Mouse (Mus musculus) heart, embryonic 12.5 days (tissue): ENCODE measurements around the gene Ctnnd1. TPM values are rescaled to one million over a fixed set of nuclear protein-coding genes. Genes with fewer than 3 reads are reported as not detected.

Experiments used
- ATAC-seq: fragments of 200-750 bp; cut with Nextera tagmentation; 2 replicates; pipeline ENCODE4 v1.8.0; 2017; ENCODE audit warnings: moderate TSS enrichment, moderate library complexity; ENCODE audit not compliant: insufficient number of reproducible peaks, low FRiP score
- H3K27ac ChIP-seq: fragments of 300-500 bp; sonication (generic); 2 replicates; pipeline ENCODE4 v1.5.1; 2016; ENCODE audit warnings: mild to moderate bottlenecking, moderate library complexity; ENCODE audit not compliant: poor library complexity, severe bottlenecking
- H3K27me3 ChIP-seq: fragments of 300-500 bp; sonication (generic); replicated peaks from 2 replicates; pipeline ENCODE4 v1.6.1; 2016; ENCODE audit warnings: mild to moderate bottlenecking, moderate library complexity
- H3K36me3 ChIP-seq: fragments of 300-500 bp; sonication (generic); 2 replicates; pipeline ENCODE4 v1.6.1; 2016; ENCODE audit warnings: mild to moderate bottlenecking, moderate library complexity
- H3K4me1 ChIP-seq: fragments of 300-500 bp; sonication (generic); replicated peaks from 2 replicates; pipeline ENCODE4 v1.6.1; 2016; ENCODE audit warnings: mild to moderate bottlenecking
- H3K4me2 ChIP-seq: fragments of 300-500 bp; sonication (generic); 2 replicates; pipeline ENCODE4 v1.6.1; 2016; ENCODE audit warnings: mild to moderate bottlenecking, moderate library complexity
- H3K4me3 ChIP-seq: fragments of 300-500 bp; sonication (generic); 2 replicates; pipeline ENCODE4 v1.5.1; 2016; ENCODE audit warnings: mild to moderate bottlenecking
- H3K9ac ChIP-seq: fragments of 300-500 bp; sonication (generic); 2 replicates; pipeline ENCODE4 v1.6.1; 2016; ENCODE audit warnings: mild to moderate bottlenecking, moderate library complexity
- H3K9me3 ChIP-seq: fragments of 300-500 bp; sonication (generic); replicated peaks from 2 replicates; pipeline ENCODE4 v1.6.1; 2016; ENCODE audit warnings: mild to moderate bottlenecking, moderate library complexity
- WGBS: fragments of 180-500 bp; shearing (Covaris S2); methylation state at CpG from one replicate; pipeline ENCODE4 v1.1.7; 2016; 5-methylcytosine and 5-hydroxymethylcytosine counted together
- polyA plus RNA-seq: library from polyadenylated mRNA; unstranded; fragments of >200 nt; fragmentation: Nextera tagmentation; extraction: Ambion mirVana; gene quantifications from 2 replicates; pipeline ENCODE4 v1.2.1, GENCODE M21; 2016

Gene Ctnnd1
- polyA plus RNA-seq, 1 experiment from 2014 or later: 105 TPM

DNA sequence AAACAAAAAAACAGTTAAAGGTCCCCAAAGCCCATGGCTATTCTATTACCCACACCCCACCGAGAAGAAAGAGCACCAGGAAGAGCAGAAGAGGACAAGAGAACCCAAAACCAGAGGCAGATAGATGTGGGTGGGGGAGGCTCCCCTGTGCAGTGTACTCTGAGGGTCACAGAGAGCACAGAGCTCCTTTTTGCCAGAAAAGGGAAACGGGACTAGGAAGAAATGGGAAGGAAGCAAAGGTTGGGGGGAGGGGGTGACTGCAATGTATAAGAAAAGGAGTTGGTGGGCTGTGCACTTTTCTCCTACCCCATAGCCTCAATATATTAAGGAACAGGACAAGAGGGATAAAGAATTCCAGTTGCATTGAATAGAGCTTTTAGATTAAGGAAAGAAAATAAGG, 49.6 kb downstream of the Ctnnd1 start:
- Histone ChIP-seq H3K36me3 (peaks cover 76% of the 10 kb centered on the region), H3K9ac (no peak overlapping the region)
- 75% methylated on average over 2 of the region's 2 CpGs for WGBS

GRCm38 (mm10) chr2:84599270-84599888, 51.2 kb downstream of the Ctnnd1 start:
- WGBS: 84% methylated on average over 6 of the region's 6 CpGs
- H3K4me2 ChIP-seq: no peak overlapping the region
- no peaks in the 10 kb centered on the region for H3K9me3 ChIP-seq
- no peak for ATAC-seq
- peak overlapping the region; percentile 51; the same call in 1 of the 2 replicates for H3K27ac ChIP-seq
- H3K4me1 ChIP-seq: peaks cover 8% of the 10 kb centered on the region
- H3K27me3 ChIP-seq: no peaks in the 10 kb centered on the region
- H3K9ac ChIP-seq: no peak overlapping the region
- no peak overlapping the region for H3K4me3 ChIP-seq
- H3K36me3 ChIP-seq: peaks cover 68% of the 10 kb centered on the region

More for the DNA sequence above, 49.6 kb downstream of the Ctnnd1 start:
- H3K27me3 ChIP-seq: no peaks in the 10 kb centered on the region
- no peak overlapping the region for H3K27ac ChIP-seq
- no peak overlapping the region for H3K4me2 ChIP-seq
- H3K9me3 ChIP-seq: no peaks in the 10 kb centered on the region
- no peak for ATAC-seq
- peaks cover 4% of the 10 kb centered on the region for H3K4me1 ChIP-seq
- no peak overlapping the region for H3K4me3 ChIP-seq

DNA sequence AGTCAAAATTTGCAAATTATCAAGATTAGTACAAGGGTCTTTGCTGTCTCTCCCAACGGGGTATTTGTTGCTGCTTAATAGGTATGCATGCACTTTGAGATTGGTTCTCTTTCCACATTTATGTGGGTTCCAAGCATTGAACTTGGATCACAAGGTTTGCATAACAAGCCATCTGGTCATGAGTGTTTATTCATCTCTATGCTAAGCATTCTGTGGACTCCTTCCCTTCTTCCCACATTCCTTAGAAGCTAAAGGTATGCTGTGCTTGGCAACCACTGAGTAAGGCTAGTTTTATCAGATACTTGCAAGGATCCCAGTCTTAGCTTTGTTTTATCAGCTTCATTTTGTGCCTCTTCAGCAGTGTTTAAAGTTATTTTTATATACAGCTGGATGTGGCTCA, 53.4 kb downstream of the Ctnnd1 start:
- Histone ChIP-seq H3K9me3 (no peaks in the 10 kb centered on the region), H3K36me3 (peaks cover 62% of the 10 kb centered on the region), H3K9ac (no peak overlapping the region), H3K4me2 (no peak overlapping the region), H3K4me3 (no peak overlapping the region), H3K27ac (no peak overlapping the region), H3K4me1 (peaks cover 8% of the 10 kb centered on the region), H3K27me3 (no peaks in the 10 kb centered on the region)
- no peak for ATAC-seq
- 91% methylated on average over 1 of the region's 1 CpGs for WGBS

DNA sequence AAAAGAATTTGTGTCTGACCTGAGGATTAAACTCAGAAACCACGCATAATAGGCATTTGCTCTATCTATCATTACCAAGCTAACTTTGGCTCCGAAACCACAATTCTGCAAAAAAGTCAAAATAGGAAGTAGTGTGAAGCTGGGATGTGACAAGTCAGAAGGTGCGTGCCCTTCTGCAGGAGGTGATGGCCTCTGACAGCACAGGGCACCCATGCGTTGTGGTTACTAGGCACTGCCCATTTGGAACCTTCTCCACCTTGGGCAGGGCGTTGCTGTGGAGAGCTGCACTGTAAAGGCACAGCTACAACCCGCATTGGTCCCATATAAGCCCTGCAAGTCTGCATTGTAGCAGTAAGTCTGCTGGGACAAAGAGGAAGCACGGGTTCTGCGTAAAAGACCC, 57.8 kb downstream of the Ctnnd1 start:
- Histone ChIP-seq H3K4me3 (no peak overlapping the region), H3K27ac (no peak overlapping the region), H3K4me2 (no peak overlapping the region), H3K9ac (no peak overlapping the region), H3K36me3 (peaks cover 47% of the 10 kb centered on the region), H3K9me3 (peaks cover 14% of the 10 kb centered on the region), H3K4me1 (0 out of 2 replicates have a peak, but pooled peaks cover 3% of the 10 kb centered on the region), H3K27me3 (no peaks in the 10 kb centered on the region)
- no peak for ATAC-seq
- WGBS: 92% methylated on average over 8 of the region's 8 CpGs

GRCm38 (mm10) chr2:84585700-84586099, 64.9 kb downstream of the Ctnnd1 start:
- no peak overlapping the region for H3K4me2 ChIP-seq
- no peak overlapping the region for H3K4me3 ChIP-seq
- H3K4me1 ChIP-seq: no peaks in the 10 kb centered on the region
- WGBS: 92% methylated on average over 8 of the region's 8 CpGs
- H3K9me3 ChIP-seq: peaks cover 14% of the 10 kb centered on the region
- no peak overlapping the region for H3K9ac ChIP-seq
- H3K27ac ChIP-seq: no peak overlapping the region
- peaks cover 28% of the 10 kb centered on the region for H3K36me3 ChIP-seq
- no peak for ATAC-seq
- H3K27me3 ChIP-seq: no peaks in the 10 kb centered on the region

DNA sequence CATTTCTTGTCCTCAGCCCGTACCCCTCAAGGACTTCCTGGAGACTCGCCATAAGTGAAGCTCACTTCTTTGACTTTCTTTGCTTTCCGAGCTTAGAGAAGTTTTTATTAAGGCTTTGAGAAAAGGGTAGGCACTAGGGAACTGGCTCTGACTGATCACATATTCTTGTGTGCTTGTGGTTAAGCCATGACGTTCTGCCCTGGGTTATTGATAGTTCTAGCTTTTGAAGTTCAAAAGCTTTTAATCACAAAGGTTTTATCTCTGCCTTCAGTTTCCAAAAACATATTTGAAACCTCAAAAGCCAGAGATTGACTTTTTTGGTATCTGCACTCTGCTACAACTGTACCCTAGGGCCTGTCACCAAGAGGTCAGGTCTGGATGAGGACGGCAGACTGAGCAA, 68.3 kb downstream of the Ctnnd1 start:
- Histone ChIP-seq H3K27ac (no peak overlapping the region), H3K9ac (no peak overlapping the region), H3K4me3 (no peak overlapping the region), H3K36me3 (peaks cover 22% of the 10 kb centered on the region), H3K9me3 (peaks cover 6% of the 10 kb centered on the region; the same call in 1 of the 2 replicates), H3K4me1 (no peaks in the 10 kb centered on the region), H3K4me2 (no peak overlapping the region), H3K27me3 (no peaks in the 10 kb centered on the region)
- WGBS: 72% methylated on average over 5 of the region's 5 CpGs
- ATAC-seq: no peak

DNA sequence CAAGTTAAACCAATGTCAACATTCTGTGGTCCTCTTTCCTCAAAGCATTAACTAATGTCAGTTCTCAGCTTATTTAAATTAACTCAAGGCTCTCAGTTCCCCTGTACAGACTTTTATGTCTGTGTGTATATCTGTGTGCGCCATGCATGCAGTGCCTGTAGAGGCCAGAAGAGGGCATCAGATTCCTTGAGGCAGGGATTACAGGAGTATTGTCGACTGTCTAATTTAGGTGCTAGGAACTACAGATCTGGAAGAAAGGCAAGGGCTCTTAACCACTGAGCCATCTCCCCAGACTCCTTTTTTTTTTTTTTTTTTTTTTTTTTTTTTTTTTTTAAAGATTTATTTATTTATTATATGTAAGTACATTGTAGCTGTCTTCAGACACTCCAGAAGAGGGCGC, 69.4 kb downstream of the Ctnnd1 start:
- Histone ChIP-seq H3K4me3 (no peak overlapping the region), H3K27me3 (no peaks in the 10 kb centered on the region), H3K4me2 (no peak overlapping the region), H3K9me3 (peaks cover 6% of the 10 kb centered on the region; the same call in 1 of the 2 replicates), H3K9ac (no peak overlapping the region), H3K36me3 (peaks cover 22% of the 10 kb centered on the region), H3K4me1 (no peaks in the 10 kb centered on the region), H3K27ac (no peak overlapping the region)
- 91% methylated on average over 2 of the region's 3 CpGs for WGBS
- ATAC-seq: no peak

DNA sequence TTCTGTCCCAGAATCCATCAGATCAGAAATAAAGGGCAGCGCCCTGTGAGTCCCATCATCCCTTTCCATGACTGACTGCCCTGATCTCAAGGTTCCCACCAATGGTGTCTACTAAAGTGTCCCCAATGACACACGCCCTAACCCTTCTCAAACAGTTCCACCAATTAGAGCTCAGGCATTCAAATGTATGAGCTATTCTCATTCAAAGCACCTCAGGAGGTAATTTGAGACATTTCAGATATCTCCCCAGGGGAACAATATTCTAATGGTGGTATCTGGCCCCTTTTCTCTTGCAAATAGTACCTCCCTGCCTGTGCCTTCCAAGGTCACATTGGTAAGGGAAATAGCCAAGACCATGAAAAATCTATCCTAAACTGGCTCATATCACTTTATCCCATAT, 71.3 kb downstream of the Ctnnd1 start:
- Histone ChIP-seq H3K9me3 (peaks cover 6% of the 10 kb centered on the region; the same call in 1 of the 2 replicates), H3K27ac (no peak overlapping the region), H3K9ac (no peak overlapping the region), H3K36me3 (peaks cover 18% of the 10 kb centered on the region), H3K4me2 (no peak overlapping the region), H3K27me3 (no peaks in the 10 kb centered on the region), H3K4me3 (no peak overlapping the region), H3K4me1 (no peaks in the 10 kb centered on the region)
- ATAC-seq: no peak
- WGBS: 95% methylated on average over 2 of the region's 2 CpGs

DNA sequence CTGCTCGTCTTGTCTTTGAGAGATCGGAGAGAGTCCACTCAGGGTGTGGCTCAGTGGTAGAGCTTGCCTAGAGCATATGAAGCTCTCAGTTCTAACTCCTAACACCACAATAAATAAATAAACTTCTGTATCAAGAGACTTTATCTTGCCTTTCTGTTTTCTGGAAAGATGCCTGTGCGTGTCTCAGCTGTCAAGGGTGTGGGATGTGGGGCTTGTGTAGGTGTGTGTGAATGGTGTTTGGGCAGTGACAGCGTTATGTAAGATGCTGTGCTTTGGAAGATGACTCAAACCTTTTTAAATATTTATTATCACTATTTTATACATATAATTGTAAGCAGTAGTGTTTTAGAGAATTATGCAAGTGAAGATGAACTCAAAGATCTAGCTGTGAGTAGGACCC, 76.4 kb downstream of the Ctnnd1 start:
- Histone ChIP-seq H3K9ac (no peak overlapping the region), H3K4me2 (no peak overlapping the region), H3K27ac (no peak overlapping the region), H3K4me1 (no peaks in the 10 kb centered on the region), H3K4me3 (no peak overlapping the region), H3K27me3 (no peaks in the 10 kb centered on the region), H3K36me3 (peaks cover 11% of the 10 kb centered on the region), H3K9me3 (peaks cover 12% of the 10 kb centered on the region; the same call in 1 of the 2 replicates)
- ATAC-seq: no peak
- WGBS: 88% methylated on average over 4 of the region's 4 CpGs

- Histone ChIP-seq H3K27ac (no peak overlapping the region), H3K4me1 (no peaks in the 10 kb centered on the region), H3K4me2 (peak overlapping the region; percentile 57), H3K27me3 (no peaks in the 10 kb centered on the region), H3K9me3 (no peaks in the 10 kb centered on the region), H3K9ac (no peak overlapping the region), H3K36me3 (no peaks in the 10 kb centered on the region), H3K4me3 (peak overlapping the region; percentile 19)
- 49% methylated on average over 10 of the region's 10 CpGs for WGBS
- ATAC-seq: no peak
Observed at GRCm38 (mm10) chr2:84556888-84557514, 93.6 kb downstream of the Ctnnd1 start.

GRCm38 (mm10) chr2:84551390-84552100, 99.0 kb downstream of the Ctnnd1 start:
- Histone ChIP-seq H3K4me3 (no peak overlapping the region), H3K27me3 (no peaks in the 10 kb centered on the region), H3K4me1 (no peaks in the 10 kb centered on the region), H3K9ac (no peak overlapping the region), H3K4me2 (no peak overlapping the region), H3K27ac (no peak overlapping the region), H3K9me3 (no peaks in the 10 kb centered on the region), H3K36me3 (no peaks in the 10 kb centered on the region)
- no peak for ATAC-seq
- WGBS: 71% methylated on average over 10 of the region's 10 CpGs
